Mouse (Mus musculus): Measurements from ENCODE around the gene Notch2. TPM values are rescaled to one million over a fixed set of nuclear protein-coding genes. Genes with fewer than 3 reads are reported as not detected.

The Notch2 gene
- total and polyA plus RNA-seq, 3 experiments: 3.3 to 11.3 (median 11.1) TPM

DNA sequence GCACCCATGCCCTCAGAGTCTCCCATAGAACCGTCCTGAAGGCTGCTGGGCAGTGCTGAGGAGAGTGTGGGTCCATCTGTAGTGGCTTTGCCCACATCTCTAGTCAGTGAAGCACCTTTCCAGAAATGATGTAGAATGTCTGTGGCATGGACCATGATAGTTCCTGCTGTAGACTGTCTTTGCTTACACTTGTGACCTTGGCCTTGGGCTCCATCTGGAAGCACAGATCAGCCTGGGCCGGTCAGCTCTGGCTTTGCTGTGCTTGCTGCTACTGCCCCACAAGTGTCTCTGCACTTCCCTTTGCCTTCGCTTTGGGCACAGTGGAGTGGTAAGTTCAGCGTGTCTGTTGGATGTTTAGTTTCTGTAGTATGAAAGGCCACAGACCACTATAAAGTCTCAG, 45.7 kb downstream of the Notch2 start:
- Histone ChIP-seq H3K9ac (ENCODE audit: insufficient read depth, low read depth) (no peak overlapping the region), H3K36me3 (replicated peaks in 1 of 2; ENCODE audit: control insufficient read depth in 1 of 2, insufficient read depth in 1 of 2, low read length in 1 of 2) (peaks cover 0 to 46% of the 10 kb centered on the region in 2 experiments), H3K4me2 (ENCODE audit: insufficient read depth, low read depth, poor library complexity, severe bottlenecking) (no peak overlapping the region), H3K27me3 (replicated peaks) (no peaks in the 10 kb centered on the region), H3K79me2 (replicated peaks; ENCODE audit: control insufficient read depth, extremely low read depth, insufficient read depth, poor library complexity, severe bottlenecking) (no peaks in the 10 kb centered on the region), H3K27ac (ENCODE audit: insufficient read depth, low read depth) (no peak overlapping the region), H3K4me1 (ENCODE audit: control insufficient read depth in 1 of 2, insufficient read depth in 2 of 2) (peaks cover 0 to 32% of the 10 kb centered on the region in 2 experiments; a peak in 2 of 4 replicates), H3K4me3 (replicated peaks in 1 of 3; ENCODE audit: low read depth in 2 of 3, low read length in 2 of 3, poor library complexity in 1 of 3) (no peak overlapping the region), H3K9me3 (replicated peaks; ENCODE audit: low read length) (no peaks in the 10 kb centered on the region)
- dilution Hi-C loops (cut with MboI; ENCODE audit: extremely low pct_ligation_motif_present, extremely low pct_unique_long_range_greater_than_20kb, low sequenced_read_pairs) (no loop called here), in situ Hi-C loops (cut with MboI; ENCODE audit: low pct_ligation_motif_present, low pct_unique_long_range_greater_than_20kb, low sequenced_read_pairs) (no loop called here)
- TF ChIP-seq MYC (IDR thresholded peaks at IDR 0.05; ENCODE audit: low read depth, low read length) (no peak), KAT2A (IDR thresholded peaks at IDR 0.05; ENCODE audit: insufficient replicate concordance, low read length) (no peak), ZMIZ1 (IDR thresholded peaks at IDR 0.05; ENCODE audit: low read depth, low read length) (no peak), MEF2A (IDR thresholded peaks at IDR 0.05; ENCODE audit: borderline replicate concordance, low read depth, low read length) (no peak)
- DNase-seq (ENCODE audit: extremely low read depth): no peak

GRCm38 (mm10) chr3:98060981-98061660, 47.8 kb downstream of the Notch2 start:
- TF ChIP-seq MAZ (IDR thresholded peaks at IDR 0.05; ENCODE audit: low read depth, low read length) (no peak), CHD2 (IDR thresholded peaks at IDR 0.05; ENCODE audit: low read length) (no peak), ZC3H11A (IDR thresholded peaks at IDR 0.05; ENCODE audit: low read depth, low read length) (no peak), BHLHE40 (IDR thresholded peaks at IDR 0.05; ENCODE audit: low read depth, low read length) (no peak), JUND (conservative IDR thresholded peaks at IDR 0.05; ENCODE audit: low read depth, low read length) (no peak), USF1 (IDR thresholded peaks at IDR 0.05; ENCODE audit: low read depth, low read length) (no peak), POLR2AphosphoS2 (IDR thresholded peaks at IDR 0.05; ENCODE audit: low read depth, low read length) (no peak), E2F4 (IDR thresholded peaks at IDR 0.05; ENCODE audit: insufficient replicate concordance, low read depth, low read length) (no peak), POLR2A (IDR thresholded peaks at IDR 0.05; ENCODE audit: low read depth, low read length) (no peak), MAFK (IDR thresholded peaks at IDR 0.05; ENCODE audit: insufficient replicate concordance, low read length) (no peak), MAX (IDR thresholded peaks at IDR 0.05; ENCODE audit: low read length) (no peak), JUN (IDR thresholded peaks at IDR 0.05; ENCODE audit: insufficient read depth, low read depth, low read length) (no peak), CHD1 (IDR thresholded peaks at IDR 0.05; ENCODE audit: low read depth, low read length) (no peak), ELF1 (IDR thresholded peaks at IDR 0.05; ENCODE audit: low read depth, low read length) (no peak), MXI1 (IDR thresholded peaks at IDR 0.05; ENCODE audit: low read depth, low read length) (no peak)
- no peaks in the 10 kb centered on the region for H3K79me2 ChIP-seq (replicated peaks; ENCODE audit: control insufficient read depth, extremely low read depth, insufficient read depth, poor library complexity, severe bottlenecking)
- H3K27ac ChIP-seq (ENCODE audit: insufficient read depth, low read depth): no peak overlapping the region
- H3K4me3 ChIP-seq (replicated peaks in 1 of 3; ENCODE audit: low read depth in 2 of 3, low read length in 2 of 3, poor library complexity in 1 of 3): no peak overlapping the region
- H3K4me2 ChIP-seq (ENCODE audit: insufficient read depth, low read depth, poor library complexity, severe bottlenecking): no peak overlapping the region
- H3K9me3 ChIP-seq (replicated peaks; ENCODE audit: low read length): no peaks in the 10 kb centered on the region
- dilution Hi-C loops (cut with MboI; ENCODE audit: extremely low pct_ligation_motif_present, extremely low pct_unique_long_range_greater_than_20kb, low sequenced_read_pairs): no loop called here
- H3K4me1 ChIP-seq (ENCODE audit: control insufficient read depth in 1 of 2, insufficient read depth in 2 of 2): peaks cover 0 to 32% of the 10 kb centered on the region in 2 experiments; a peak in 2 of 4 replicates
- DNase-seq (ENCODE audit: extremely low read depth): no peak
- no peaks in the 10 kb centered on the region for H3K27me3 ChIP-seq (replicated peaks)
- in situ Hi-C loops (cut with MboI; ENCODE audit: low pct_ligation_motif_present, low pct_unique_long_range_greater_than_20kb, low sequenced_read_pairs): no loop called here
- no peak overlapping the region for H3K9ac ChIP-seq (ENCODE audit: insufficient read depth, low read depth)
- peaks cover 0 to 41% of the 10 kb centered on the region in 2 experiments for H3K36me3 ChIP-seq (replicated peaks in 1 of 2; ENCODE audit: control insufficient read depth in 1 of 2, insufficient read depth in 1 of 2, low read length in 1 of 2)

Data from CH12.LX (cell line).